Mouse (Mus musculus): Measurements from ENCODE around the gene Nid1. TPM values are rescaled to one million over a fixed set of nuclear protein-coding genes. Genes with fewer than 3 reads are reported as not detected.
A peak's percentile ranks its signal among the peaks of the same experiment; 100 is the strongest.
"Not testable (repeated sequence)": the region's sequence is repeated elsewhere in the genome, so short reads cannot be mapped to it uniquely, and the experiment has no call there.

The Nid1 gene
- total RNA-seq, 2 experiments from 2014 or later: 211 to 238 TPM

DNA sequence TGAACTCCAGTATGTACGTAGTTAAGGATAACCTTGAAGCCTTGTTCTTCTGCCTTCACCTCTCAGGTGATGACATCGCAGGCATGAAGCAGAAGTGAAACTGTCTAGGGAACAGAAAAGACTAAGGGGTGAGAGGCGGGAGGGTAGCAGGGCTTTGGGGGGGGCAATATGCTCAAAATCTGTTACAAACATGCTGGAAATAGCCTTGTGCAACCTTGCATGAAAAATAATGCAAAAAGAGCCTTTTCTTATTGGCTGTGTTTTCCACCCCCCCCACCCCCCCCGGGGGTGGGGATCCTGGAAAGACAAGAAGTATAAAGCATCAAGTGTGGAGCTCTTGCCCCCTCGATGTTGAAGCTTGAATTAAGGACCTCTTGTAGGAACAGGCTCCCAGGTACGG is 16.0 kb downstream of the Nid1 start:
- not testable (repeated sequence) for DNase-seq

DNA sequence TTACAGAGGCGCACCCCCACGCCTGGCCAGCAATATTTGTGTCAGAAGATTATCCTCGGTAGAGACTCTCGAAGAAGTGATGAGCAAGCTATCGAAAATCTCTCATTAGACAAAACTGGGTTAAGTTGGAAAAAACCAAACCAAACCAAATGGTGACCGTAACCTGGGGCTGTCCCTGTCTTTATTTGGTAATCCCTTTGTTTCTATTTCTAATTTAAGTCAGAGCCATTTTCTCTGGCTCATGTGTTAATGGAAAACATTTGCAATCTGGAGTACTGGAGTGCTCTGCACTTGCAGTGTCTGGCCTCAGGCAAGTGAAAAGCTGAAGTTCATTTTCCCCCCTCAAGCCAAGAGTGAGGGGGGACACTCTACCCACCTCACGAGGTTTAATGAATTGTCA is 16.9 kb downstream of the Nid1 start:
- not testable (repeated sequence) for DNase-seq

DNA sequence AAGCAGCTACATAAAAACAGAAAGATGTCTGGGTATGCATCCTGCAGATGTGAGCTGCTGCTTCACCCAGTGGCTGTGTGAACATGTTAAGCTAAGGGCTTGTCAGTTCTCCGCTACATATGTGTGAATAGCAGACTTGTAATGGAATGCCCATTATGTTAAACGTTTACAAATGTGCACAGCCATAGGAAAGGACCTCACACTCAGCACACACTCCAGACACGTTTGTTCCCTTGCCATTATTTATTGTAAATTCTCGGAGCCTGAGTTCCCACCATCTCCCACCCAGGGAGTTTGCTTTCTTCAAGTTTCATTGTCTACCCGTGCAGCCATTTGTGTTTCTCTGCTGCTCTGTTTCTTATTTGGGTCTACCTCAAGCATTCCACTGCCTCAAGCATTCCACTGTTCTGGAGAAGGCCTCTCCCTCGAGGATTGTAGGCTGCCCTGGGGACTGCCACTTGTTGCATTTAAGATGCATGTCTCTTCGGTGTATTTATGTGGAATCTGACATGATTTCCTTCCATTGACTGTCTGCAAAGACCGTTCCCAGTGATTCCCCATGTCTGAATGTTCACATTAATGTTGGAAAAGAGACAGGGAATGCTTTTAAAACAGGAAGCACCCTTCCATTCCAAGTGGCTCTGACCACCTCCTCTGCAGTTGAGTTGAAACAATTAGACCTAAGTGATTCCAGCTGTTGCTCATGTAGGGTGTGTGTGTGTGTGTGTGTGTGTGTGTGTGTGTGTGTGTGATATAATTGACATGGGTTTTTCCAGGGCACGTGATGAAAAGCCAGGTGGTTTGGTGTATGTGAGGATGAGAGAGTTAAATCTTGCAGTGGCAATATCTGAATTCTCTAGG is 18.5 kb downstream of the Nid1 start:
- DNase-seq: not testable (repeated sequence)

DNA sequence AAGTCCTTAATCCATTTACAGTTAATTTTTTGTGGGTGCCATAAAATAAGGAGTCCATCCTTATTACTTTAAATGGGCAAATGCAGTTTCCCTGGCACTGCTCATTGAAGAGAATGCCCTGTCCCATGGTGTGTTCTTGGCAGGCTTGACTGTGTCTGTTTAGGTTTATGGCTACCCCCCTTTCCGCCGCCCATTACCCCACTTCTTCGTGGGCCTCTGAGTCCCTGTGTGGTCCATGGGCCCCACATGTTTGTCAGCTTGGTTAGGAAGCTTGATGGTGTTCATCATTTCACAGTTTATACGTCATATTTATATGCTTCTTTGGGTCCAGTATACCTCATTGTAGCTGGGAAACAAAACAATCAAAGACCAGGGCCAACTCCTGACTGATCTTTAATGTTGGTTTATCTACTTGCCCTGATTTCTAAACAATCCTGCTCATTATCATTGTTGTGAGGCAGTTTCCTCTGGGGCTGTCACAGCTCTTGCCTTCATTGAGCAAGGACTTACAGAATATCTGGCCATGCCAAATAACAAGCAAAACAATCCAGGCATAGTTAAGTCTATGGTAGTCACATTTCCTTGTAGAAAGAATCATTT is 20.9 kb downstream of the Nid1 start:
- DNase-seq: no peak

DNA sequence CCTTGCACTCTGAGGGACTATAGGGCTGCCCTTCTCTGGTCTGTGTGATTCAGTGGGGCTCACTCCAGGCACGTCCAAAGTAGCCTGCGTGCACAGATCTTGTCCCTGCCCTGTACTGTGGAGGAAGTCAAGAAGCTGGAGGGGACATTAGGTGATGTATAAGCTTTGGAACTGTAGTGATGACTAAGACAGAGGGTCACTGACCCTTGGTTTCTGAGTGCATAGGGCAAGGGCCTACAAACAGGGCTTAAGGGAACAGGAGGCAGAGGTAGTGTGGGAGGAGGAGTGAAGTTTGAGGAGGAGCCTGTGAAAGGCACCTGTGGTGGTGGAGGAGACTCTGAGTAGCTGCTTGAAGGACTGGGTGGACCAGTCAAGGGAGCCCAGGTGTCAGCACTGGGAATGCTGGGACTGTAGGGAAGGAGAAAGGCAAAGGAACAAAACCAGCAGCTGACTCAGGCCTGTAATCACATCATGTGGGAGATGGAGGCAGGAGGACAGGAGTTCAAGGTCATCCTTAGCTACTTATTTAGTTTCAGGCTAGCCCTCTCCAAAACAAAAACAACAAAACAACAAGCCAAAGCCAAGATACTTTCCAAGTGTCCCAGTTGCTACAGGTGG is 23.3 kb downstream of the Nid1 start:
- no peak for DNase-seq

DNA sequence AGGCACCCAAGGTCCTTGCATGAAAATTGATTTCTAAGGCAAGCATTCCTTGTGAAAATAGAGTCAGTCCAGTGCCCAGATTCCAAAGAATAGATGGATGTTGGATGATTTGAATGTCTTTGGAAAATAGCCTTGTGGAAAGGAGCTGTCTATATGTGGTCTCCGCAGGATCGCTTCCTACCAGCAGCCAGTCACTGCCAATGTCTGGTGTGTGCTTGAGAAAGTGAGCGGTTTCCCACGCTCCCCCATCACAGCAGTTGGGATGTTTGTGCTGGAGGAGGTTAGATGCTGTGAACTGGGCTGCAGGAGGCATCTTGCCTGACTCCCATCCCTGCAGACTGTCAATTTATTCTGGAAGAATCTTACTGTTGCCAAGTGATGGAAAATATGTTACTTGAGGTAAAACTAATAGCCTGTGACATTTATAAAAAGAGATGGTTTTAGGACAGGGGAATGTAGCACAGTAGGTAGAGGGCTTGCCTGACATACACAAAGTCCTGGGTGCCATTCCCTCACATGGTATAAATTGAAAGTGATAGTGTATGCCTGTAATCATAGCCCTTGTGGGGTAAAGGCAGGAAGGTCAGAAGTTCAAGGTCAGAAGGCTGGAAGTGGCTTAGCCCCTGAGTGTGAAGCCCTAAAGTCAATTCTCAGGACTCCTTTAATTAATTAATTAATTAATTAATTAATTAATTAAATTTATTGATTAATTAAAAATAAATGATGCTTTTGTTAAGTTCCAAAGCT is 24.3 kb downstream of the Nid1 start:
- DNase-seq: no peak

DNA sequence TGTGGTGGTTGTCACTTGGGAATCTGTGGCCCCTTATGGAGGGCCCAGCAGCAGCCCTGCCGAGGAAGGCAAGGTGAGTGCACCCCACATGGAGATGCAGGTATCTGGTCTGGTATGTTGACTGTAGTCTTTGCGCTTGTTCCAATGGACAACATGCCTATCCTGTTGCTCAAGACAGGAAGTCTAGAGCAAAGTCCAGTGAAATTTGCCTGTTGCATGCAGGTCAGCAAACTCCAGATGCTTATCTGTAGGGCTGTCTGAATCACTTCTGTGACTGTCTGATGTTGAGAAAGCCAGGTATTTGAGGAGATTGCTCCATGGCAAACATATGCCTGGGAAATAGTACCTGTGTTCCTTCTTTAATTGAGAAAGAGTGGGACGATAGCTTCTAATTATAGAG is 26.6 kb downstream of the Nid1 start:
- no peak for DNase-seq

DNA sequence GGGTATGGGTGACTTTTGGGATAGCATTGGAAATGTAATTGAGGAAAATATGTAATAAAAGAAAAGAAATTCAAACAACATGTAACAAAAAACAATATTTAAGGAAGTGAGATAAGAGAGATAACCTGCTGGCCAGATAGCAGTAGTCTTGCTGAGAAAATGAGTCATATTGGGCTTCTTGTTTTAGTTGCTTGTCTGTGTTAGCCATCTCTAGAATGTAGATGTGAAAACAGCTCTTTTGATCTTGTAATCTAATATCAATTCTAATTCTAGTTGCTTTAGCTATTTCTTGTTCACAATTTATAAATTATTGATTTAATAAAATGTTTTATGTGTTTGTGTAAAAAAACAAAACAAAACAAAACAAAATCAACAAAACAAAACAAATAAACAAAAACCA is 29.9 kb downstream of the Nid1 start:
- not testable (repeated sequence) for DNase-seq

DNA sequence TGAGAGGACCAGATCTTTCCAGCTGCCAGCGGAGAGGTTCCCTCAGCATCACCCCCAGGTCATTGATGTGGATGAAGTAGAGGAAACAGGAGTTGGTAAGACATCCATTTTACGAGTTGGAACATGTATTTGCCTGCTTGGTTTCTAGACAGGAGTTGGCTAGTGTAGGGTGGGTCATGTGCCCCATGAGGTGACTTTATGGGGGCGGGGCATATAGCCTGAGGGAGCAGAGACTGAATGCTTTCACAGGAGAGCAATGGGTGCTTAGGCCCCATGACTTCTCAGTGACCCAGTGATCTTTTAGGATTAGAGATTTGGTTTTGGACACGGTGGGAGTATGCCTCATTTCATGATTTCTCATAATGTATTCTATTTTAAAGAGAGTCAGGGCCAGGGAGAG is 31.2 kb downstream of the Nid1 start:
- DNase-seq: no peak

DNA sequence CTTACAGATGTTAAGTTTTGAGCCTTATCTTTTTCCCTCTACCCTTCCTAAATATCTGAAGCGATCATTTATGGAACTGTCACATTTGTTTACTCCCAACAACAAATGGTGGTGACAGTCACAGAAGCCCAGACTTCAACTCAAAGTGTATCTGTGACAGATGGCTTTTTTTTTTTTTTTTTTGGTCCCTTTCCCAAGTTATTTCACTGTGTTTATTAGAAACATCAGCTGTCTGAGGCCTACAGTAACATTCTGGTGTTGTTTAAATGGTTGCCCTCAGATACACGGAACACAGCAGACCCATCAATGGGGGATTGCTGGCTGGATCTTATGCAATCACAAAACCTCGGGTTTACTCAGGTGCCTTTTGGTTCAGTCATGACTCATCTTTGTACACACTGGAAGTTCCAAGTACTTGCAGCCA is 34.0 kb downstream of the Nid1 start:
- no peak for DNase-seq

DNA sequence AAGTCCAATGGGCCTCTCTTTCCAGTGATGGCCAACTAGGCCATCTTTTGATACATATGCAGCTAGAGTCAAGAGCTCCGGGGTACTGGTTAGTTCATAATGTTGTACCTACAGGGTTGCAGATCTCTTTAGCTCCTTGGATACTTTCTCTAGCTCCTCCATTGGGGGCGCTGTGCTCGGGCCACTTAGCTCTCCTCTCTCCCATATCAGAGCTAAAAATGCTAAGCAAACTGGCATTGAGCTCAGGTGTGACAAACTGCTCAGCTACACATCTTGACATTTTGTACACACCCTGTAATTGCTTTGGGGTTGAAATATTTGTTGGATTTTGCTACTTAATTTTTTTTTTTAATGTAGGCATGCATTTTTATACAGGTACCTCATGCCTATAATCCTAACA is 37.1 kb downstream of the Nid1 start:
- DNase-seq: not testable (repeated sequence)

DNA sequence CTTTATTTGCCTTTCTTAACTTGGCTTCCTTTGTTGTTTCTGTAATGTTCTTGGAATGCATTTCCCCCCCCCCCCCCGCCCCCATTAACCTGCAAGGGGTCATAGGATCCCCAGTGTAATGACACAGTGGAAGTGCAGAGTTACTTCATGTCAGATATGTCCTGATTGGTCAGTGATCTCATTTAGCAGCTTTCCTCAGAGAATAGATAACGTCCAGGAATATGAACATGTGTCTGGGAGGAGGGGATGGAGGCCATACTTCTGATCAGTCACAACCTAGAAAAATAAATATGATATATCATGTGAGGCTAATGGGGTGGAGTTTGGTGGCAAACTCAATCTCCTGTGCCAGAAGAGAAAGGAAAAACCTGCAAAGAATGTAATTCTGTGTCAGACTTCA is 37.6 kb downstream of the Nid1 start:
- DNase-seq: no peak

DNA sequence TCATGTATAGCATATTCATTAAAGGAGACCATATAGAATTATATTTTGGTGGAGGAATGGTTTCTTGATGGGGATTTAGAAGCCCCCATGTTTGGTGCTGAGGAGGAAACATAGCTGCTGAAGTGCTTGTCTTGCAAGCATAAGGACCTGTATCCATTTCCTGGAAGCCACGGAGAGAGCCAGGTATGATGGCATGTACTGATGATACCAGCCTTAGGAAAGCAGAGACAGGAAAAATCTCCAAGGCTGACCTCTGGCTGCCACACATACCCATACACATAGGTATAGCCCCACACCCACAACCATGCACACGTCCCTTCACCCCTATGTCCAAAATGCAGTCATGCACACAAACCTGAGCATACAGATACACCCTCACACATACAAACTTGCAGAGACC is 39.2 kb downstream of the Nid1 start:
- no peak for DNase-seq

DNA sequence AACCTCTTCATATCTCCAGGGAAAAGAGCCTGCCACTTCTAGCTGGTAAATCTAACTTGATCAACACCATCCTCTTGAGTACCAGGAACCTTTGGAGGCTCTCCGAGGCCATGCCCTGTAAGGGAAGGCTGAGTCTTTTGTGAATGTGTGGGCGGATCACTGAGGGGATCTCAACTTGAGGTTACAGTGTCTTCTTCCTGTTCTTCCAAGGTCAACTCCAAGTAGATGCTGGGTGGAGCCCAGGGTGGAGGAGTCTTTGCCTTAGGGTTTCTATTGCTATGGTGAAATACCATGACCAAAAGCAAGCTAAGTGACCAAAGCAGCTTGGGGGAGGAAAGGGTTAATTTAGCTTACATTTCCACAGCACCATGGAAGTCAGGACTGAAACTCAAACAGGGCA is 39.7 kb downstream of the Nid1 start:
- no peak for DNase-seq

DNA sequence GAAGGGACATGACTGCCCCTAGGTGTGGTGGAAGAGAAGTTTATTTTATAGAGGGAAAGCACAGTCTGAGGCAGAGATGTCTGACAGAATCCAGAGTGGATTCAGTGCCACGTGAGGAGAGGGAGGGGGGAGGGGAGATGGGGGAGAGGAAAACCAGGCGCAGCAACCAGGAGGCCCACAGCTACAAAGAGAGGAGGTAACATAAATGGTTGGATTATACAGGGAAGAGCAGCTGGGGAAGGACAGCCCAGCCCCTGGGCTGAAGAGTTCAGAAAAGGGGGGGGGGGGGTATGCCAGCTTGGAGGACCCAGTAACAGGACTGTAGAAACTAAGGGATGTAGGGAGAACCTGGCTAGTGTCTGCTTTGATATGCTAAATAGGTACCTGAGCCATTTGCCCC is 42.6 kb downstream of the Nid1 start:
- DNase-seq: no peak

DNA sequence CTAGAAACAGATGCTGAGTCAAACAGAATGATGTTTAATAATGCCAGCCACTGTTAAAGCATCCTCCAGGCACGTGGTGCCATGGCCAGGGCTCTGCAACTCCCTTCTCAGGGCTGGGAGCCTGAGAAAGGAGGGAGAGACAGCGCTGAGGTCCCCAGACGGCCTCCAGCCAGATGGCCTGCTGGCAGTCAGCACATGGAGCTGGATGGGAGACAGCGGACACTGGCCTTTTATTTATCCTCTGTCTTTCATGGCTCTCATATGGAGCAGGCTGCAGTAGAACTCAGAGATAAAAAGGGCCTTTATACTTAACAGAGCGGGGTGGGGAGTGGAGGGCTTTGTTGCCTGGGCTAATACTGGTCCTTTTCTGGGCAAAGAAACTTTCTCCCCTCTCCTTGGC is 43.7 kb downstream of the Nid1 start:
- peak; percentile 56 for DNase-seq

DNA sequence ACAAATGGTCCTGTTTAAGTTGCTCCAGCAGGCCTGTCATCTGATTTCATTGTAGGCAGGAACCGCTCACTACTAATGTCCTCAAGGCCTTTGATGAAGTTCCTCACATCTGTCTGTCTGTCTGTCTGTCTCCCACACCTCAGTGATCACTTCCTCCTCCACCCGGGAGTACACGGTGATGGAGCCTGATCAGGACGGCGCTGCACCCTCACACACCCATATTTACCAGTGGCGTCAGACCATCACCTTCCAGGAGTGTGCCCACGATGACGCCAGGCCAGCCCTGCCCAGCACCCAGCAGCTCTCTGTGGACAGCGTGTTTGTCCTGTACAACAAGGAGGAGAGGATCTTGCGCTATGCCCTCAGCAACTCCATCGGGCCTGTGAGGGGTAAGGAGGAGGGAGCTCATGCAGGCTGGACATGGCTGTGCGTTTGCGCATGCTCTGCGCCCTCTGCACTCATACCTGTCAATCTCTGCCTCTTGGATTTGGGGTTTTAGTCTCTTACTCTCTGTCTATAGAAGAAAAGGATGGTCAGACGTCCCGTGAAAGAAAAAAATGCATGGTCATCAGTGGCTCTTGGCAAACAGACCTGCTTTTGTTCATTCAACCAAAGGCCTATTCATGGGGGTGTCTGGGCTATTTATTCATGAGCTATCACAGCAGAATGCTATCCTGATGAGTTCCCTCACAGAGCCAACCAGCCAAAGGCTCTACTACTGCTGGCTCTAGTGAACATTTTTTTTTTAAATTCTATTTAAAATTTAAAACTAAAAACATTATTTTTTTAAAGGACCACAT is 44.7 kb downstream of the Nid1 start:
- DNase-seq: no peak

DNA sequence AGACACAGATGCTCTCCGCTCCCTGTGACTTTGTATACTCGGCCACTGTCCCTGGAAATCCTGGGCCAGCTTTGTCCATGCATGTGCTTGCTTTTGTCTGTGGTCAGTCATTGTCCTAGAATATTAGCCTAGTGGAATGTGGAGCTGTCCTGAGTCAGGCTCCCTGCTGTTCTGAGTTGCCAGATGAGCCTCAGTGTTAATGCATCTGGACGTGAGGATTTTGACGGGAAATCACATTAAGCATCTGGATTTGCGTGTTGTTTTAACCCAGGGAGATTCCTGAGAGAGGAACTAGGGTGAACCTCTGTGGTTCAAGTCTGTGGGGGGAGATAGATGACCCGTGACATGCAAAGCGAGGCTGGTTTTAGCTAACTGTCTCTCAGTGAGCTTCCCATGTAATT is 47.0 kb downstream of the Nid1 start:
- no peak for DNase-seq

DNA sequence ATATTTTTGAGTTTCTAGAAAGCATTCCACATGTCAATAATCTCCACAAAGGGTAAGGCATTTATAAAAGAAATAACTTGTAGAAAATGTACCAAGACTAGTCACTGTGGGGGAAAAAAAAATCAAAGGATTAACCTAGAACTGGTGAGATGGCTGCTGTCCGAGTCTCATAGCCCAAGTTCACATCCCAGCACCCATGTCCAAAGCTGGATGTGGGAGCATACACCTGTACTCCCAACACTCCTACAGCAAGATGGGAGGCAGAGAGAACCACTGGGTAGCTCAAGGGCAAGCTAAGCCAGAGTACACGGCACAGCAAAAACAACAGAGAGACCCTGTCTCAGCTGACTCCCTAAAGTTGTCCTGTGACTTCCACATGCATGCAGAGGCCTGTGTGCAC is 47.5 kb downstream of the Nid1 start:
- no peak for DNase-seq

DNA sequence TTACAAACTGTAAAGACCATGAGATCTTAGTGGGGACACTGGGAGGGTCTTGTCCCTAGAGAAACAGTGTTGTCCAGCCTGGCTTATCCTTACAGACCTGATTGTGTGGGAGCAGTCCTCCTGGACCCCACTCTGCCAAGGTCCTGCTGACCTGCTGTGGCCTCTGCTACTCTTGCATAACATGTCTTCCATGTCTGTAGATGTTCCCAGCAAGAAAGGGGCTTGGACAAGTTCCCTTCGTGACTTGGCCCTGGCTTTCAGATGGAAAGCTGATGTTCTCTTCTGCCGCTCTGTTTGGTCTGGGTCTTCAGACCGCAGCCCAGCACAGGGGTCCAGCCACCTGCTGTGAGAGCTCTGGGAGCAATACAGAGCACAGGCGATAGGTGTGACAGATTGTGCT is 48.3 kb downstream of the Nid1 start:
- peak; percentile 23 for DNase-seq

DNA sequence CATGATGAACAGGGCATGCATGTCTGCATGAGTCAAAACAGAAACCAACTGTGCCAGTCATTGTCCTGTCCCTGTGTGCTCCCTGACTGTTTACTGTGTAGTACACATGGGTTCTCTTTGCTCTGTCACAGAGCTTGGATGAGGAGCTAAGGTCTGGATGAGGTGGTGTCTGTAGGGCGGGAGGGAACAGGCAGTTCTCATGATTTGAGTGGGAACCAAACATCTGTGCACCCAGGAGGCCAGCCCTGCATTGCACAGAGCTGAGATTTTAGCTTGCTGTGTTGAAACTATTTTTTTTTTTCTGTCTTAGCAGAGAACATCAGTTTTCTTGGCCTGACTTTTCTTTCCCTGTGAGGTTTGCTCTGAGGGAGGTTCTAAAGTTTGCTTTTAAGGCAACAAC is 50.5 kb downstream of the Nid1 start:
- no peak for DNase-seq

DNA sequence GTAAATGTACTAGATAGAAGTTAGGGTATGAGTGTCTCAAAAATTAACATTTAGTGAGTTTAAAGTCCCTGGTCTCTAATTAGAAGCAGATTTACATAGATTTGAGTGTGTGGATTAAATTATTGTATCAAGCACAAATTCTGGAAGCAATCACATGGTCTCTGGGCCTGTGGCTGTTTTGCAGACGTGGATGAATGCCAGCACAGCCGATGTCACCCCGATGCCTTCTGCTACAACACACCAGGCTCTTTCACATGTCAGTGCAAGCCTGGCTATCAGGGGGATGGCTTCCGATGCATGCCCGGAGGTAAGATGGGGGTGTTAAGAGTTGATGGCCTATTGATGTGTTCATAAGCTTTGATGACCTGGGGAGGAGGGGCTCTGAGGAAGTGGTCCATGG is 52.5 kb downstream of the Nid1 start:
- DNase-seq: no peak

All from gastrocnemius, postnatal 10 days (tissue).